Mouse (Mus musculus): ENCODE results near the gene Kcnj13.

The Kcnj13 gene

GRCm38 (mm10) chr1:87394594-87394993 lies at the start of gene Kcnj13:
TSS of gene Kcnj13 (minus strand) at chr1:87394729.
- in situ Hi-C loops (cut with MseI, MboI): no loop called here

DNA sequence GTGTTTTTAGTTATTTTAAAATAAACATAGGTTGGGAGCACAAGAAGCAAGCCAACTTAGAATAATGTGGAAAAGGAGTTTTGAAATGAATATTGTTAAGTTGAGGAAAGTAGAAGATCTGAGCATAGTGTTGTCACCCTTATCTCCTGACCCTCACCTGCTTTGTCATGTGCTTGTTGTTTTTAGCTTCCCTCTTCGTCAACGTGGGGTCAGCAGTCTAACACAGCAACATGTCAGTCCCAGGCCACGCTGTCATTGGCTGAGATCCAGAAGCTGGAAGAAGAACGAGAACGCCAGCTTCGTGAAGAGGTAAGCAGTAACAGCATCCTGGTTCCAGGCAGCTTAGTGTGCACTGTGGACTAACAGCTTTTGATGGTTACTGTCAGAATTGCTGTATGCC lies 42.1 kb upstream of the Kcnj13 start:
- in situ Hi-C loops (cut with MseI, MboI): no loop called here

DNA sequence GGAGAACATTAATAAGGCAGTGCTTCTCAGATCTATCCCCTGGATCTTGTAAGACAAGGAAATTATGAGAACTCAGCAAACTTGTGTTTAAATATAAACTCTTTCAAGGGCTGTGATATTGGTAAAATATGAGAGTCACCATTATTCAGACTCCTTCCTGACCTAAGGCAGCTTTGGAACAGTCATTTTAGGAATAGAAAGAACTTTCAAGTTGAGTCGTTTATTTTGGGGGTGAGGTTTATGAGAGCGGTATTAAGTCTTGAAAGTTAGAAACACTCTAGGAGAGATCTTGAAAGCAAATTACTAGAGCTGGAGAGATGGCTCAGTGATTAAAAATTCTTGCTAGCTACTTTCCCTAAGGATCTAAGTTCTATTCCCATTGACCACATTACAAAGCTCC lies 40.6 kb upstream of the Kcnj13 start:
- in situ Hi-C loops (cut with MseI, MboI): no loop called here

GRCm38 (mm10) chr1:87418733-87419132 lies 24.2 kb upstream of the Kcnj13 start:
- in situ Hi-C loops (cut with MseI, MboI): no loop called here

DNA sequence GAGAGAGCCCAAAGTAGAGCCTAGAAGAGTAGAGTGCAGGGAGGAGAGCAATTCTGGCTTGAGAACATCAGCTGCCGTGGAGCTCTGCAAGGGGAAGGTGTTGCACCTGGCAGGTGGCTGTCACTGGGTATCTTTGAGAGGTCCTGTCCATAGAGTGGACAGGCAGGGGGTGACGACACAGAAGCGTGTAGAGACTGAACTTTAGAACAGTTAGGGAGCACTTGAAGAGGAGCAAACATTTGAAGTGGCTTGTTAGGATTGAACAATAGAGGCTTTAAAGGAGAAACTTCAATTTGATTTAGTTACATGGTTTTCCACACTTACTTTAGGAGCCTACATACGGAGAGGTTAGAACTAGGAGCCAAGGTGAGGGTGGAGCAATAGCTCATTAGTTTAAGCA lies 14.9 kb upstream of the Kcnj13 start:
- in situ Hi-C loops (cut with MseI, MboI): no loop called here

DNA sequence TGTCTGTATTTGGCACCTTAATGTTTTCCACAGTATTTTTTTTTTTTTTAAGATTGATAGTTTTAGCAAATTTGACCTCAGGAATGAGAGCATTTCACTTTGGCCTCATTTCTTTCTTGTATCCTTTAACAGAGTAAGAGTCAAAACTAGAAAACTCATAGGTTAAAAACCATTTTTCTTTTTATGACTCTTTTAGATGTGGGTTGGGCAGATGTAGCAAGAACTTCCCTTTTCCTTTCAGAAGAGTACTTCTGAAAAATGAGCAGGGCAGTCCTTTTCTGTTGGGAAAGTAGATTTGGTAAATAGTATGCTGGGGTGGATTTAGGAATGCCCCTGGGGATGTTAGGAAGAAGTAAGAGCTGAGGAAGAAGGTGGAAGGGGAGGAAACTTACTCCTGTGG lies 11.5 kb upstream of the Kcnj13 start:
- in situ Hi-C loops (cut with MseI, MboI): no loop called here

- in situ Hi-C loops (cut with MseI, MboI): no loop called here
These were observed 10.2 kb upstream of the Kcnj13 start for GRCm38 (mm10) chr1:87404710-87405109.

GRCm38 (mm10) chr1:87396923-87397586 lies 2.5 kb upstream of the Kcnj13 start:
- in situ Hi-C loops (cut with MseI, MboI): no loop called here

DNA sequence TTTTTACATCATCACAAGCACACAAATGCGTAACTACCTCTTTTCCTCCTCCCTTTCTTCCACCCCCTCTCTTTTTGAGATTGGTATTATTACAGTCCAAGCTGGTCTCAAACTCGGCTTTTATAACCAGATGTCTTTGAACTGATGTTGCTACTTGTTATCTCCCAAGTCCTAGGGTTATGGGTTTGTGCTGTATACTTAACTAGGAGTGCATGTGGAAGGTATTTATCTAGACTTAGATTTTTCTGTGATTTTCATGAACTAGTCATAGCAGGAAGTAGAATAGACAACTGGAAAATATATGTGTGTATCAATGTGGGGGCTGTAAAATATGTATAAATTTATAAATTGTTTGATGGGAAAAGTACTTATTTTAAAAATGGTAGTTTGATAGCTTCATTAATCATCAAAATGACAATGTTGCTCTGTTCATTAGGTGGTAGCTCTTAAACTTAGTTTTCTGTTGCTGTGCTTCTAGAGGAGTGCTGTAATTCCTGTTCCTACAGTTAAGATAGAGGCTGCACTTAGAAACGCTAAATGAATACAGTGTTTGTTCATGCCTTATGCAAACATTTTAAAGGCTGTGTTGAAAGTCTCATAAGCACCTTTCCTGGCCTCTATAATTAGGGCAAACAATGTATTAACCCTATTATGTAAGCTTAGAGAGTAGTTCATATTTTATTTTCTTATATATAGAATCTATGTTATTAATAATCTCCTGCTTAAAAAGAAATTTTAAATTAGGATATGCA lies 909 bp downstream of the Kcnj13 start:
- in situ Hi-C loops (cut with MseI, MboI): no loop called here

- in situ Hi-C loops (cut with MseI, MboI): no loop called here
These were observed 8.0 kb downstream of the Kcnj13 start for GRCm38 (mm10) chr1:87386436-87387092.

GRCm38 (mm10) chr1:87381152-87381551 lies 13.4 kb downstream of the Kcnj13 start:
- in situ Hi-C loops (cut with MseI, MboI): no loop called here

DNA sequence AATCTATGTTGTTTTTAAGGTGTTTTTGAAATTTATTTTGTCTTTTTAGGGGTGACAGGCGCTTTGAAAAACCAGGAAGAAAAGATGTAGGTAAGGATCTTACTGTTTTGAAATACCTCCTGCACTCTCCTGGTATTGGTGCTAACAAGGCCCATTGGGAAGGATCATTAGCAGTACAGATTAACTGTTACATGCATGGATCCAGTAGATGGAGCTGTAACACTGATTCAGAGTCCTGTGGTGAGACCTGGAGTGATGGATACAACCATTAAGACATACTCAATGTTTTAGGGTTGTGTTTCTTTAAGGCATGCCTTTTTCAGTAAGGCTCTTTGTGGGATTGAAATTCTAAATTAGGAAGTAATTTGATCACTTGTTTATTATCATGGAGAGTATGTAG lies 14.6 kb downstream of the Kcnj13 start:
- in situ Hi-C loops (cut with MseI, MboI): no loop called here

GRCm38 (mm10) chr1:87378024-87378560 lies 16.4 kb downstream of the Kcnj13 start:
- in situ Hi-C loops (cut with MseI, MboI): no loop called here

GRCm38 (mm10) chr1:87360276-87360675 lies 34.3 kb downstream of the Kcnj13 start:
- in situ Hi-C loops (cut with MseI, MboI): no loop called here

- in situ Hi-C loops (cut with MseI, MboI): no loop called here
These were observed 44.0 kb downstream of the Kcnj13 start for GRCm38 (mm10) chr1:87350576-87350975.
